Mouse (Mus musculus) hindlimb bud, embryonic 11.5 days (tissue): ENCODE measurements around the gene Mdh1b.

Experiments used
- DNase-seq: peaks from one replicate; pipeline ENCODE4 v3.0.0-alpha.2; 2012; ENCODE audit warnings: low read depth, low spot score; ENCODE audit errors: extremely low spot score

Mdh1b gene

GRCm38 (mm10) chr1:63659591-63659990, 70.5 kb downstream of the Mdh1b start:
- DNase-seq: peak; percentile 76

- DNase-seq: peak; percentile 86
These were observed 72.1 kb downstream of the Mdh1b start for GRCm38 (mm10) chr1:63658016-63658415.
